8 mouse cellular contexts compared by ENCODE assay signal in genomic region chrX:85049593-85049992, GRCm38 (mm10).
DNase-seq lines count a peak whose midpoint lies in the region; ATAC-seq and TF ChIP-seq lines count a peak whose summit lies in the region.

No protein-coding gene starts in this region.

- no peak overlapping the region for H3K9ac ChIP-seq in lung, embryonic 14.5 days
- H3K9ac ChIP-seq in hindbrain, embryonic 13.5 days, result no peak overlapping the region
- no peak overlapping the region for H3K9ac ChIP-seq in lung, embryonic 15.5 days

- peak overlapping the region; percentile 63 for H3K4me2 ChIP-seq in lung, embryonic 14.5 days
- peak overlapping the region; percentile 63 for H3K4me2 ChIP-seq in hindbrain, embryonic 13.5 days
- peak overlapping the region; percentile 63 for H3K4me2 ChIP-seq in lung, embryonic 15.5 days

- no peak for ATAC-seq in lung, embryonic 14.5 days (ENCODE audit: insufficient read depth)
- no peak for ATAC-seq in hindbrain, embryonic 13.5 days (ENCODE audit: low FRiP score)
- no peak for ATAC-seq in lung, embryonic 15.5 days (ENCODE audit: borderline replicate concordance, extremely low read depth, low FRiP score, low TSS enrichment)
- ATAC-seq in megakaryocyte-erythroid progenitor cell, adult 5-6 weeks (replicated peaks; ENCODE audit: low FRiP score, low TSS enrichment, poor library complexity, severe bottlenecking), result no peak

- WGBS in lung, embryonic 14.5 days, result 40% methylated on average over 3 of the region's 3 CpGs
- WGBS in hindbrain, embryonic 13.5 days, result 47% methylated on average over 3 of the region's 3 CpGs
- 33% methylated on average over 3 of the region's 3 CpGs for WGBS in lung, embryonic 15.5 days

- no peak overlapping the region for H3K27ac ChIP-seq in lung, embryonic 14.5 days (ENCODE audit: low read depth)
- H3K27ac ChIP-seq in hindbrain, embryonic 13.5 days, result no peak overlapping the region
- H3K27ac ChIP-seq in lung, embryonic 15.5 days, result no peak overlapping the region

- TF ChIP-seq CTCF in lung, embryonic 14.5 days (IDR thresholded peaks at IDR 0.05; ENCODE audit: low read depth), result no peak

- H3K4me1 ChIP-seq in lung, embryonic 14.5 days (ENCODE audit: insufficient read depth), result no peaks in the 10 kb centered on the region
- no peaks in the 10 kb centered on the region for H3K4me1 ChIP-seq in hindbrain, embryonic 13.5 days (replicated peaks)
- no peaks in the 10 kb centered on the region for H3K4me1 ChIP-seq in lung, embryonic 15.5 days

- peak; percentile 6 for DNase-seq in lung, embryonic 14.5 days
- no peak for DNase-seq in lung, postnatal 25 days (ENCODE audit: low spot score)
- no peak for DNase-seq in thymus, postnatal 25 days
- no peak for DNase-seq in right cerebral cortex, adult 2 months (ENCODE audit: low spot score in 2 of 2)
- no peak for DNase-seq in left cerebral cortex, adult 11 months (ENCODE audit: low spot score)

- H3K27me3 ChIP-seq in lung, embryonic 14.5 days (ENCODE audit: insufficient read depth, low read length), result no peaks in the 10 kb centered on the region
- H3K27me3 ChIP-seq in hindbrain, embryonic 13.5 days, result no peaks in the 10 kb centered on the region
- no peaks in the 10 kb centered on the region for H3K27me3 ChIP-seq in lung, embryonic 15.5 days

- H3K9me3 ChIP-seq in lung, embryonic 14.5 days (ENCODE audit: low read depth, low read length), result no peaks in the 10 kb centered on the region
- H3K9me3 ChIP-seq in hindbrain, embryonic 13.5 days, result no peaks in the 10 kb centered on the region
- no peaks in the 10 kb centered on the region for H3K9me3 ChIP-seq in lung, embryonic 15.5 days

- H3K4me3 ChIP-seq in lung, embryonic 14.5 days (ENCODE audit: low read depth, low read length), result peak overlapping the region; percentile 49; the same call in 1 of the 2 replicates
- H3K4me3 ChIP-seq in hindbrain, embryonic 13.5 days, result peak overlapping the region; percentile 52
- H3K4me3 ChIP-seq in lung, embryonic 15.5 days, result peak overlapping the region; percentile 56

- no peaks in the 10 kb centered on the region for H3K36me3 ChIP-seq in lung, embryonic 14.5 days (ENCODE audit: insufficient read depth)
- no peaks in the 10 kb centered on the region for H3K36me3 ChIP-seq in hindbrain, embryonic 13.5 days
- no peaks in the 10 kb centered on the region for H3K36me3 ChIP-seq in lung, embryonic 15.5 days
